Mouse (Mus musculus) bone marrow, adult 2 months (tissue): ENCODE data around the gene Padi2.

Experiments used
- CTCF ChIP-seq: fragments of 200-500 bp; IDR thresholded peaks from 2 replicates; pipeline ENCODE4 v1.5.1; 2011; ENCODE audit warnings: low read length, control low read depth; ENCODE audit not compliant: control insufficient read depth, insufficient read depth
- POLR2A ChIP-seq: fragments of 200-500 bp; IDR thresholded peaks from 2 replicates; pipeline ENCODE4 v1.6.1; 2011; ENCODE audit warnings: low read depth, mild to moderate bottlenecking, control low read depth, low read length, borderline replicate concordance; ENCODE audit not compliant: control insufficient read depth

- TF ChIP-seq POLR2A (no peak), CTCF (no peak)
These were observed 48.3 kb upstream of the Padi2 start for GRCm38 (mm10) chr4:140857813-140858212.
